Mouse (Mus musculus): ENCODE measurements at regions not wholly inside any gene's neighbourhood (a gene's known extent, or its start where the extent isn't known, plus 50 kb on each side); places are given as distances from the start of the nearest gene placed in this dataset.

GRCm38 (mm10) chr2:98439532-98439931, 222.5 kb upstream of the Gm10801 start:
- Histone ChIP-seq H3K4me2 (no peak overlapping the region), H3K36me3 (ENCODE audit: insufficient read depth) (no peaks in the 10 kb centered on the region), H3K4me3 (ENCODE audit: low read depth, low read length) (no peak overlapping the region), H3K9me3 (ENCODE audit: low read depth, low read length) (0 out of 2 replicates have a peak, but pooled peaks cover 3% of the 10 kb centered on the region), H3K4me1 (ENCODE audit: insufficient read depth) (no peaks in the 10 kb centered on the region), H3K27ac (ENCODE audit: low read depth) (no peak overlapping the region), H3K9ac (no peak overlapping the region), H3K27me3 (ENCODE audit: insufficient read depth, low read length) (no peaks in the 10 kb centered on the region)
- ATAC-seq (ENCODE audit: insufficient read depth) (peak; percentile 77; the same call in 1 of the 2 replicates), DNase-seq (peak; percentile 81)
- TF ChIP-seq CTCF (IDR thresholded peaks at IDR 0.05; ENCODE audit: low read depth): no peak
- WGBS: 41% methylated on average over 2 of the region's 2 CpGs

GRCm38 (mm10) chr2:98481533-98481932, 180.5 kb upstream of the Gm10801 start:
- Histone ChIP-seq H3K9ac (no peak overlapping the region), H3K27me3 (ENCODE audit: insufficient read depth, low read length) (no peaks in the 10 kb centered on the region), H3K4me2 (no peak overlapping the region), H3K9me3 (ENCODE audit: low read depth, low read length) (no peaks in the 10 kb centered on the region), H3K4me3 (ENCODE audit: low read depth, low read length) (no peak overlapping the region), H3K36me3 (ENCODE audit: insufficient read depth) (no peaks in the 10 kb centered on the region), H3K4me1 (ENCODE audit: insufficient read depth) (no peaks in the 10 kb centered on the region), H3K27ac (ENCODE audit: low read depth) (no peak overlapping the region)
- 88% methylated on average over 1 of the region's 1 CpGs for WGBS
- DNase-seq (no peak), ATAC-seq (ENCODE audit: insufficient read depth) (no peak)
- no peak for TF ChIP-seq CTCF (IDR thresholded peaks at IDR 0.05; ENCODE audit: low read depth)

Data from lung, embryonic 14.5 days (tissue).